Mouse (Mus musculus) stomach, postnatal 0 days (tissue): ENCODE measurements at regions not wholly inside any gene's neighbourhood (a gene's known extent, or its start where the extent isn't known, plus 50 kb on each side); places are given as distances from the start of the nearest gene placed in this dataset.

ENCODE experiments used
- CTCF ChIP-seq: IDR thresholded peaks from 2 replicates; pipeline ENCODE4 v1.5.1; 2016; ENCODE audit warnings: antibody characterized with exemption, low read depth, mild to moderate bottlenecking, moderate library complexity
- EP300 ChIP-seq: optimal IDR thresholded peaks from 2 replicates; pipeline ENCODE3; 2016; ENCODE audit warnings: antibody characterized with exemption

- no peak for TF ChIP-seq EP300
- TF ChIP-seq CTCF, result no peak
These were observed 79.4 kb upstream of the Tmem45b start for GRCm38 (mm10) chr9:31543691-31544052.
